Mouse (Mus musculus) CH12.LX (cell line): ENCODE measurements at regions not wholly inside any gene's neighbourhood (a gene's known extent, or its start where the extent isn't known, plus 50 kb on each side); places are given as distances from the start of the nearest gene placed in this dataset.

Experiments used
- DNase-seq: peaks from one replicate; pipeline ENCODE4 v3.0.0-alpha.2; 2013; ENCODE audit errors: extremely low read depth
- H3K27ac ChIP-seq: 2 replicates; pipeline ENCODE4 v1.5.1; 2012; ENCODE audit warnings: low read depth, mild to moderate bottlenecking, control low read depth, moderate library complexity; ENCODE audit not compliant: insufficient read depth
- H3K27me3 ChIP-seq: replicated peaks from 2 replicates; pipeline ENCODE3; 2012; ENCODE audit warnings: inconsistent platforms
- H3K36me3 ChIP-seq, 2 experiments: replicated peaks in 1 of 2; 2 replicates each; pipeline versions ENCODE3 to v1.6.1; 2012; ENCODE audit warnings: inconsistent platforms in 1 of 2, low read length in 1 of 2, mild to moderate bottlenecking in 1 of 2, mixed read lengths in 1 of 2, moderate library complexity in 1 of 2; ENCODE audit not compliant: control insufficient read depth in 1 of 2, insufficient read depth in 1 of 2
- H3K4me1 ChIP-seq, 2 experiments: 2 replicates each; pipeline ENCODE4 v1.6.1; 2012; ENCODE audit warnings: inconsistent platforms in 1 of 2, moderate library complexity in 1 of 2; ENCODE audit not compliant: insufficient read depth in 2 of 2, control insufficient read depth in 1 of 2
- H3K4me2 ChIP-seq: 2 replicates; pipeline ENCODE4 v1.6.1; 2012; ENCODE audit warnings: low read depth, mild to moderate bottlenecking, control low read depth; ENCODE audit not compliant: poor library complexity, insufficient read depth, severe bottlenecking
- H3K4me3 ChIP-seq, 3 experiments: fragments of 150-350 bp in 1 of 3; sonication (generic) in 1 of 3; replicated peaks in 1 of 3; 2 replicates each; pipeline versions ENCODE3 to v1.5.1; 2011 to 2012; ENCODE audit warnings: low read depth in 2 of 3, low read length in 2 of 3, mild to moderate bottlenecking in 2 of 3, moderate library complexity in 2 of 3, control low read depth in 1 of 3, improper control_type of control experiment in 1 of 3, inconsistent platforms in 1 of 3, mixed read lengths in 1 of 3; ENCODE audit not compliant: poor library complexity in 1 of 3
- H3K79me2 ChIP-seq: replicated peaks from 2 replicates; pipeline ENCODE4 v1.6.1; 2012; ENCODE audit warnings: mild to moderate bottlenecking, moderate library complexity; ENCODE audit not compliant: control insufficient read depth, poor library complexity, insufficient read depth, severe bottlenecking; ENCODE audit errors: extremely low read depth
- H3K9ac ChIP-seq: 2 replicates; pipeline ENCODE4 v1.6.1; 2012; ENCODE audit warnings: low read depth, mild to moderate bottlenecking, control low read depth, moderate library complexity; ENCODE audit not compliant: insufficient read depth
- H3K9me3 ChIP-seq: replicated peaks from 2 replicates; pipeline ENCODE3; 2012; ENCODE audit warnings: low read length, inconsistent platforms, mixed read lengths
- BHLHE40 ChIP-seq: IDR thresholded peaks from 2 replicates; pipeline ENCODE4 v1.6.1; 2011; ENCODE audit warnings: mild to moderate bottlenecking, low read depth, low read length, improper control_type of control experiment
- CHD2 ChIP-seq: IDR thresholded peaks from 2 replicates; pipeline ENCODE4 v1.6.1; 2011; ENCODE audit warnings: low read length, improper control_type of control experiment
- ETS1 ChIP-seq: conservative IDR thresholded peaks from 2 replicates; pipeline ENCODE4 v1.6.1; 2012; ENCODE audit warnings: low read depth, mild to moderate bottlenecking, inconsistent platforms, low read length, improper control_type of control experiment, moderate library complexity
- HCFC1 ChIP-seq: IDR thresholded peaks from 2 replicates; pipeline ENCODE4 v1.6.1; 2012; ENCODE audit warnings: low read depth, mild to moderate bottlenecking, inconsistent platforms, low read length, improper control_type of control experiment
- IRF4 ChIP-seq: IDR thresholded peaks from 2 replicates; pipeline ENCODE4 v1.6.1; 2014; ENCODE audit warnings: low read depth, mild to moderate bottlenecking, inconsistent platforms, low read length, improper control_type of control experiment
- JUND ChIP-seq: conservative IDR thresholded peaks from 2 replicates; pipeline ENCODE4 v1.6.1; 2011; ENCODE audit warnings: low read depth, low read length, improper control_type of control experiment
- KAT2A ChIP-seq: IDR thresholded peaks from 2 replicates; pipeline ENCODE4 v1.6.1; 2012; ENCODE audit warnings: low read length, improper control_type of control experiment, inconsistent platforms; ENCODE audit not compliant: insufficient replicate concordance
- MAX ChIP-seq: IDR thresholded peaks from 2 replicates; pipeline ENCODE4 v1.6.1; 2011; ENCODE audit warnings: low read length, improper control_type of control experiment
- MEF2A ChIP-seq: IDR thresholded peaks from 2 replicates; pipeline ENCODE4 v1.6.1; 2014; ENCODE audit warnings: low read depth, mild to moderate bottlenecking, inconsistent platforms, low read length, improper control_type of control experiment, borderline replicate concordance
- MXI1 ChIP-seq: IDR thresholded peaks from 2 replicates; pipeline ENCODE4 v1.6.1; 2011; ENCODE audit warnings: mild to moderate bottlenecking, low read depth, low read length, improper control_type of control experiment
- POLR2A ChIP-seq: IDR thresholded peaks from 2 replicates; pipeline ENCODE4 v1.6.1; 2011; ENCODE audit warnings: low read depth, mild to moderate bottlenecking, improper control_type of control experiment, low read length
- POLR2AphosphoS2 ChIP-seq: IDR thresholded peaks from 2 replicates; pipeline ENCODE4 v1.6.1; 2011; ENCODE audit warnings: low read depth, low read length, improper control_type of control experiment
- RAD21 ChIP-seq: IDR thresholded peaks from 2 replicates; pipeline ENCODE4 v1.6.1; 2011; ENCODE audit warnings: low read depth, mild to moderate bottlenecking, low read length, improper control_type of control experiment, moderate library complexity
- RCOR1 ChIP-seq: conservative IDR thresholded peaks from 2 replicates; pipeline ENCODE4 v1.6.1; 2012; ENCODE audit warnings: low read depth, mild to moderate bottlenecking, inconsistent platforms, low read length, improper control_type of control experiment
- TBP ChIP-seq: conservative IDR thresholded peaks from 2 replicates; pipeline ENCODE4 v1.6.1; 2011; ENCODE audit warnings: low read depth, low read length, improper control_type of control experiment
- TCF12 ChIP-seq: IDR thresholded peaks from 2 replicates; pipeline ENCODE4 v1.6.1; 2014; ENCODE audit warnings: low read depth, mild to moderate bottlenecking, inconsistent platforms, low read length, improper control_type of control experiment
- USF1 ChIP-seq: IDR thresholded peaks from 2 replicates; pipeline ENCODE4 v1.6.1; 2014; ENCODE audit warnings: low read depth, mild to moderate bottlenecking, inconsistent platforms, low read length, improper control_type of control experiment
- USF2 ChIP-seq: conservative IDR thresholded peaks from 2 replicates; pipeline ENCODE4 v1.6.1; 2011; ENCODE audit warnings: low read depth, low read length, improper control_type of control experiment
- ZC3H11A ChIP-seq: IDR thresholded peaks from 2 replicates; pipeline ENCODE4 v1.6.1; 2012; ENCODE audit warnings: low read depth, mild to moderate bottlenecking, inconsistent platforms, low read length, improper control_type of control experiment
- ZKSCAN1 ChIP-seq: IDR thresholded peaks from 2 replicates; pipeline ENCODE4 v1.6.1; 2012; ENCODE audit warnings: low read depth, inconsistent platforms, low read length, improper control_type of control experiment, borderline replicate concordance
- ZNF384 ChIP-seq: IDR thresholded peaks from 2 replicates; pipeline ENCODE4 v1.6.1; 2012; ENCODE audit warnings: low read depth, low read length, improper control_type of control experiment, inconsistent platforms
- dilution Hi-C: fragments of 300-500 bp; cut with MboI; formaldehyde crosslinking; loops from 2 replicates; pipeline ENCODE4 v1.14.3; 2020; ENCODE audit warnings: low sequenced_read_pairs; ENCODE audit not compliant: extremely low pct_unique_long_range_greater_than_20kb, extremely low pct_ligation_motif_present
- in situ Hi-C: fragments of 300-500 bp; cut with MboI; formaldehyde crosslinking; loops from 3 replicates; pipeline ENCODE4 v1.14.3; 2019; ENCODE audit warnings: low sequenced_read_pairs, low pct_ligation_motif_present, low pct_unique_long_range_greater_than_20kb, mixed read lengths

DNA sequence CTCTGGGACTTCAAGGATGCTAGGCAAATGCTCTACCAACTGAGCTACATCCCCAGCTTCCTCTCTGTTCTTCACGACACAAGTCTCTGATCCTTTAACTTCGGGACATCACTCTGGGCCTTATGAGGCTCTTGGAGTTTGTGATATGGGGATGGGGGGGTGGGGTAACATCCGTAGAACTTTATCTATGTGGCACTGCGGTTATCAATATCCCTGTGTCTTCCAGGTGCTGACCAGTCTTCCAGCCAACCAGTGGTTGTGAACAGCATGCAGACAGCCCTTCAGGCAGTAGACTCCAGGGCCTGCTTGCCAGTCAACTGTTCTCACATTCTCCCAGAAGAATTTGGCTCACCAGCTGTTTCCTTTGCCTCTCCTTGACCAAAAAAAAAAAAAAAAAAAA lies 244.7 kb upstream of the Hs6st1 start:
- in situ Hi-C loops = no loop called here
- no peak overlapping the region for H3K9ac ChIP-seq
- dilution Hi-C loops = no loop called here
- no peak for TF ChIP-seq USF2
- no peak for TF ChIP-seq MEF2A
- 0 out of 2 replicates have a peak, but pooled peaks have one; percentile 15 for TF ChIP-seq TBP
- TF ChIP-seq IRF4 = no peak
- TF ChIP-seq HCFC1 = no peak
- TF ChIP-seq ZNF384 = peak; percentile 69
- TF ChIP-seq, all 38 proteins: peak for 2
- Histone ChIP-seq H3K36me3 (no peaks in the 10 kb centered on the region), H3K79me2 (no peaks in the 10 kb centered on the region), H3K9me3 (peaks cover 8% of the 10 kb centered on the region), H3K4me3 (no peak overlapping the region), H3K4me1 (peaks cover 35 to 75% of the 10 kb centered on the region in 2 experiments), H3K27ac (no peak overlapping the region), H3K27me3 (no peaks in the 10 kb centered on the region), H3K4me2 (no peak overlapping the region)
- no peak for DNase-seq

DNA sequence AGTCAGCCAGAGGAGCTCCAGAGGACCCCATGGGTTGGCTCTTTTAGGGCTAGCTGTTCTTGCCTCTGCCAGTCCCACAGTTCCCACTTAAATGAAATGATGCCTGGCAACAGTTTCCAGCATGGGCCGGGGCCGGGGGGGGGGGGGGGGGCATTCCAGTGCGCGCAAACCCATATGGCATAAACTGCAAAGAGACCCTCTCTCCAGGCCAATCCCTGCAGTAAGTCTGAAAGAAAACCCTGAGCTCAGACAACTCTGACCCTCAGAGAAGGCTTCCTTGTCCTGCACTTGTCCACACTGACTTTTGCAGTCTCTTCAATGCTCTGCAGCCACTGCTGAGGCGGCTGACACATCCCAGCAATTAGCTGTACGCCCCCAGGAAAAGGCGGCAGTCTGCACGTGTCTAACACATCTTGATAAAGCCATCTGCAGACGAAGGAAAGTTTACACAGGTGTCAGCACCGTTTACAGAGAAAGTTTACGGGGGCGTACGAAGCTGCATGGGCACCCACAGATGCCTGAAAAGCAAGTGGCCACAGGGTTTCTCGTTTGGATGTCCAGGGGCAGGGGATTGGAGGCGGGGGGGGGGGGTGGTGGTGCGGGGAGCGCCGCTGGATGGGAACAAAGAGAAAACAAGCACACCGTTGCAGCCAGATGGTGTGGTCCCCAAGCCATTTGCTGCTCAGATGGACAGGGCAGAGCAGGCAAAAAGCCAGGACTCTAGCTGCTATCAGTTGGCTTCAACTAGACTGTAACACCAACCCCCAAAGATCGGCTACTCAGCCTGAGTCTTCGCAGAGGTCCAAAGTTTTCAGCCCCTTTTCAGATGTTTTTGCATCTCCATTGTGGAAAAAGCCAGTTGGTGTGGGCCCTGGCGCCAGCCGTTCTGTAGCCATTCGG lies 244.0 kb upstream of the Hs6st1 start:
- no peak for TF ChIP-seq USF1
- no peak for TF ChIP-seq KAT2A
- no peak for TF ChIP-seq CHD2
- peak; percentile 78 for TF ChIP-seq MAX
- TF ChIP-seq JUND = no peak
- TF ChIP-seq ZC3H11A = no peak
- no peak for TF ChIP-seq MXI1
- TF ChIP-seq RAD21 = no peak
- no peak for TF ChIP-seq USF2
- TF ChIP-seq POLR2A = no peak
- TF ChIP-seq POLR2AphosphoS2 = no peak
- no peak for TF ChIP-seq RCOR1
- no peak for TF ChIP-seq HCFC1
- TF ChIP-seq ETS1 = no peak
- TF ChIP-seq ZKSCAN1 = no peak
- peak; percentile 2; the same call in 1 of the 2 replicates for TF ChIP-seq TCF12
- peak; percentile 53 for TF ChIP-seq BHLHE40
- TF ChIP-seq, all 38 proteins: peak for 3
- dilution Hi-C loops = no loop called here

More for the DNA sequence above, 244.0 kb upstream of the Hs6st1 start:
- peak overlapping the region; percentile 31; the same call in 1 of the 2 replicates for H3K27ac ChIP-seq
- H3K27me3 ChIP-seq = no peaks in the 10 kb centered on the region
- H3K79me2 ChIP-seq = no peaks in the 10 kb centered on the region
- H3K9me3 ChIP-seq = peaks cover 8% of the 10 kb centered on the region
- no peak overlapping the region for H3K4me3 ChIP-seq
- in situ Hi-C loops = no loop called here
- DNase-seq = no peak
- no peaks in the 10 kb centered on the region for H3K36me3 ChIP-seq
- H3K4me2 ChIP-seq = peak overlapping the region; percentile 2
- peaks cover 36 to 73% of the 10 kb centered on the region in 2 experiments for H3K4me1 ChIP-seq
- H3K9ac ChIP-seq = 0 out of 2 replicates have a peak overlapping the region, but pooled peaks have one; percentile 24
